Mouse (Mus musculus): ENCODE measurements around the gene Tmem88b.

Tmem88b gene

DNA sequence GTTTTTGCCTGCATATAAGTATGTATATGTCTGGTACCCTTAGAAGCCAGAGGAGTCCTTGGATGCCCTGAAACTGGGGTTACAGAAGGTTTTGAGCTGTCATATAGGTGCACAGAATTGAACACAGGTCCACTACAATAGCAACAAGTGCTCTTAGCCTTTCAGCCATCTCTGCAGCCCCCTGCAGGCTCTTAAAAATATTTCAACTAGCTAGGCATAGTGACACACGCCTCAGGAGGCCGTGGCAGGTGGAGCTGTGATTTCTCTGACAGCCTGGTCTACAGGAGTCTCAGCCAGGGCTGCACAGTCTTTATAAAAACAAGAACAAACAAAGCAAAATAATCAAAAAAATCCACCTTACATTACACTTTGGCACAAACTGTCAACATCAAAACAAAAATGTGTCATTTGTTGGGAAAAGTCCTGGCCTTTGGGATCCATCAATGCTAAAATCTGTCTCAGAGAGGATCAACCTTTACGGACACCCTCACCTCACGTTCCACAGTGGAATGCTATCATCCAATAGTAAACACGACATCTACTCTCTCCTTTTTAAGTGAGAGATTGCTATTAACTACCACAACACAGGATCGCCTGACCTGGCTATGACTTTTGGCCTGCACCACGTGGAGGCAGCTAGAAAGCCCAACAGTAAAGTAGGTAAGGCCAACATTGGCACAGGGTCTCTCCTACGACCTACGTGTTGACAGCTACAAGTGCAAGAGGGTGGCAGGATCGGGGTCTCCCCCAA is 25.6 kb downstream of the Tmem88b start:
- DNase-seq: peak; percentile 45 to 65

- DNase-seq: no peak
Measured at GRCm38 (mm10) chr4:155757011-155757410, 28.7 kb downstream of the Tmem88b start.

GRCm38 (mm10) chr4:155746575-155747490 is 38.8 kb downstream of the Tmem88b start:
- DNase-seq: peak; percentile 67 to 72

- peak; percentile 78 to 84 for DNase-seq
Measured at GRCm38 (mm10) chr4:155746036-155746548, 39.6 kb downstream of the Tmem88b start.

DNA sequence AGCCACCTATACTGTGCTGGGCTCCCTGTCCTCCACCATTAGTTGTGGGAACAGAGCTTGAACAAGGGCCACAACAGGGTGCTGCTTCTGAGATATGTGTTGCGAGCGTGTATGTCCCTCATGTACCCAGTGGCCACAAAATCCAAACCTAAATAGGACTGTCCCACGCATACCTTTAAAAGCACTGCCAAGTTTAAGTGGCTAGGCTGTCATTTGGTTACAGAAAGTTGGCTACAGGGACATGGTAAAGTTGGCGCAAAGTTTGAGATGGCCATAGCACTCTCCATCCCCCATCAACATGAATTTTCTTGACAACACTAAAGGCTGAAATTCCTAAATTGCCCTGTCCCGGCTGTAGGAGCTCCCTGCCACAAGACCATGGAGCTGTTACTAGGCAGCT is 40.5 kb downstream of the Tmem88b start:
- DNase-seq: no peak

DNA sequence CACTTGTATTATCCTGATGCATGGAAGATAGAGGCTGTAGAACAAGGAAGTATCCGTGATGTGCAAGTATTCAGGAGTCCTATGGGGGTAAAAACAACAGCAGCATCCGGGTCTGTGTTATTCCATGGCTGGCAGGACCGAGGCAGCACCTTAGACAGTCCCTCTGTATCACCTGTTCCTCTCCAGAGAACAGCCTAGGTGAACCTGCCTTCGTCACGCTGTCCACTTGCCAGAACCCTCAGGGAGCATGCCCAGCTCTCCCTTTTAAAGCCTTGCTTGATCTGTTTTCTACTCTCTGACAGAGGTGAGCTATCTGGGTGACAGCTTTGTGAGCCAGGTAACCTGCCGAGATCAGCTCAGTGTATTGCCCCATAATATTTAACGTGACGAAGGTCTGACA is 41.2 kb downstream of the Tmem88b start:
- DNase-seq: peak; percentile 49 to 67

DNA sequence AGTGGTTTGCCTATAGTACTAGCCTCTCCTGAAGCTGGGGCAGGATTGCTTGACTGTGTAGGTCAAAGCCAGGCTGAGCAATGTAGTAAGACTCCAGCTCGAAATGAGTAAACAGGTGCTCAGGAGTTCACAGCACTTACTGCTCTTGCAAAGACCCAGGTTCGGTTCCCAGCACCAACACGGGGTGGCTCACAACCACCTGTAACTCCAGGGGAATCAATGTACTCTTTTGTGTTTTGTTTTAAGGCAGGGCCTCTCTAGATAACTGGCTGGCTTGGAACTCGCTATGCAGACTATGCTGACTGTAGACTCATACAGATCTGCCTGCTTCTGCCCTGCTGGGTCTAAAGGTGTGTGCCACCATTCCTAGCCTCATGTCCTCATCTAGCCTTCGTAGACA is 43.0 kb downstream of the Tmem88b start:
- no peak for DNase-seq

DNA sequence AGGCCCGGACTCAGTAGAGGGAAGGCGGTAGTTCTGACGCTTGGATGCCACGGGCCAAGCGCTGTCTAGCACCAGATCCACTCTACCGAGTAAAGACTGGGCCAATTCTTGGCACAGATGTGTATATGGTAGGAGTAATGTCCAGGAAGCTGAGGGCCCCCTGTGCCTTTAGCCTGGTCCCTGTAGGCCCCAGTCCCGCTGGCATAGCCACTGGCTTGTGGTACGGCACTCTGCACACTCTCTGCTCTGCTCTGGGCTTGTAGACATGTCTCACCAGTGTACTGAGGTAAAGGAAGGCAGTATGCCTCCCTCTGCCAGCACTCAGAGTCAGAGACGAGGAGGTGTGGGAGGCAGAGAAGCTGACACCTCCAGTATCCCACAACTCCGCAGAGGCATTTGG is 45.0 kb downstream of the Tmem88b start:
- peak in 1 of 2 experiments; percentile 38 for DNase-seq

GRCm38 (mm10) chr4:155739741-155740636 is 45.7 kb downstream of the Tmem88b start:
- DNase-seq: peak; percentile 80 to 83

GRCm38 (mm10) chr4:155739152-155739551 is 46.5 kb downstream of the Tmem88b start:
- peak in 1 of 2 experiments; percentile 56 for DNase-seq

GRCm38 (mm10) chr4:155738262-155738661 is 47.4 kb downstream of the Tmem88b start:
- no peak for DNase-seq

DNA sequence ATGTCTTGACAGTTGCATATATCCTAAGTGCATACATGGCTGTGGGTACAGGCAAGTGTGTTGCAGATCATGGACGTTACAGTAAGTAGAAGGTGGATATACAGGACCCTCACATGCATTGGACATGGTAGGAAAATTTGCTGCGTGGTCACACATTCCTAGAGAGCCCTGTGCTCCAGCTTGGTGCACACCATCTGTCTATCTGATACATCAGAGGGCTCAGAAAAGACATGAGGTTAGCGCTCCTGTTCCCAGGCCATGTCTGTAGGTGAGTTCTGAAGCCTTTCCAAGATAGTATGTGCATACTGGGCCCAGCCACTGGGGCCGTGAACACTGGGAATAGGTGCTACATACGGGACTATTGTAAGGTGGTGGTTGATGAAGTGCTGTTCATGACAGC is 49.3 kb downstream of the Tmem88b start:
- peak; percentile 32 to 45 for DNase-seq

GRCm38 (mm10) chr4:155735788-155736187 is 49.9 kb downstream of the Tmem88b start:
- no peak for DNase-seq

GRCm38 (mm10) chr4:155734951-155735702 is 50.5 kb downstream of the Tmem88b start:
- peak; percentile 94 to 96 for DNase-seq

DNA sequence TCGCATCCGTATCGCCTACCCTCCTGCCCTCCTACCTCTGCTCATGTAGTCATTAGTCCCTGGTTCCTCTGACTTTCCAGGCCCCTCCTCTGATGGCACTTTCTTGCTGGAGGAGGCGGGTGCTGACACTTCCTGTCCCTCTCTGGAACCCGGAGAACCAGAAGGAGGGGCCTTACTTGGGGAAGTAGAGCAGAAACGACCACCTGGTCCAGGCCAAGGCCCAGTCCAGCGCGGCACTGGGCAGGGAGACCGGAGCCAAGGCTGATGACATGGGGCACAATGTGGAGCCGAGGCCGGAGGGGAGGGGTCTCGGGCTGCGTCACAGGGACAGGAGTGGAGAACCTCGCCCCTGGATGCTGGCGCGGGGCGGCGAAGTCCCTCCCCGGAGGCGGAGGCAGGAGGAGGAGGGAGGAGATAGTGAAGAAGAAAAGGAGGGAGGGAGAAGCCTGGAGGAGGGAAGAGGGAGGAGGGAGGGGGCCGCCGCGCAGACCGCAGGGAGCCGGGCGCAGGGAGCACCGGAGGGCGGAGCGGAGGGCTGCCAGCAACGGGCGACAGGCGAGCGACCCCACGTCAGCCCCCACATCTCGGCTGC is 51.2 kb downstream of the Tmem88b start, which contains the start of gene Tmem240:
Gene Tmem240, plus strand, starts transcription at position 451 of the 592 bp plus-strand sequence.
- DNase-seq: peak; percentile 99

GRCm38 (mm10) chr4:155733267-155733666 is 52.4 kb downstream of the Tmem88b start:
- peak in 1 of 2 experiments; percentile 35 for DNase-seq

All from cerebellum, postnatal 14 days (tissue).